23 mouse cellular contexts compared by ENCODE assay signal in the genomic region with DNA sequence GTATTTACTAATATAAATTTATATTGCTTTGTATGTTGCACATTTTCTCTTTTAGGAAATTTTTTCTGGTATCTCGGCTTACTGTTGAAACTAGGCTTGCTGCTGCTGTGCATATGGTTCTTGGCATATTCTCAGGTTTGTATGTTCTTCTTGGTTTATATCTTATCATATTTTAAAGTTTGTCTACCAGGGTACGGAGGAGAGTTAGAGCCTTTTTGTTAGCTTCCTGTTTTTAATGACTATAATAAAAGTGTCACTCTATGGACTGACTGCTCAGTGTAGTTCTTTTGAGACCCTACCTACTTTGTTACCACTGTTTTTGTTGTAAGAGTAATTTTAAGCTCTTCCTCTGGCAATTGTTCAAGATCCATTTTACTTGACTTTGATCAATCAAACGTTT. TPM values are rescaled to one million over a fixed set of nuclear protein-coding genes. Genes with fewer than 3 reads are reported as not detected.
A peak's percentile ranks its signal among the peaks of the same experiment; 100 is the strongest.
DNase-seq lines count a peak whose midpoint lies in the region; ATAC-seq and TF ChIP-seq lines count a peak whose summit lies in the region.
"Had no signal": no experiment of that assay in that cellular context is flagged by ENCODE, and none has a peak within 500 bp of the region (broad histone marks: within the 10 kb centered on the region; RNA-seq: fewer than 3 reads in every experiment).

No protein-coding gene starts in this region.

- TF ChIP-seq EP300 in MEL (IDR thresholded peaks at IDR 0.05; ENCODE audit: low read depth in 1 of 2, low read length in 2 of 2) = peak; percentile 20 to 55; a peak in 2 of 4 replicates

- no peaks in the 10 kb centered on the region for H3K4me1 ChIP-seq in kidney, postnatal 0 days (replicated peaks; ENCODE audit: insufficient read depth, low read length)
- peaks cover 3 to 8% of the 10 kb centered on the region in 2 experiments; a peak in 1 of 4 replicates for H3K4me1 ChIP-seq in MEL (ENCODE audit: control insufficient read depth in 1 of 2, insufficient read depth in 2 of 2, low read length in 2 of 2)

- no peaks in the 10 kb centered on the region for H3K9me3 ChIP-seq in kidney, postnatal 0 days (replicated peaks; ENCODE audit: low read length)
- no peaks in the 10 kb centered on the region for H3K9me3 ChIP-seq in MEL (replicated peaks; ENCODE audit: insufficient read depth, low read length)
- H3K9me3 ChIP-seq: G1E had no signal

- peak; percentile 51 for DNase-seq in kidney, postnatal 0 days (ENCODE audit: low spot score)
- DNase-seq in kidney, adult 18-20 months = no peak
- peak; percentile 65 for DNase-seq in MEL (ENCODE audit: low read depth, low spot score)
- peak; percentile 9 for DNase-seq in brain, embryonic 14.5 days (ENCODE audit: low read depth)
- no peak for DNase-seq in spleen, postnatal 36 days (ENCODE audit: low spot score in 2 of 2)
- DNase-seq in right cerebral cortex, adult 2 months (ENCODE audit: low spot score in 2 of 2) = no peak
- DNase-seq: adrenal gland, adult 2 months; adrenal gland, adult 8-10 months; adrenal gland, postnatal 10 days; adrenal gland, postnatal 14 days; adrenal gland, postnatal 25 days; adrenal gland, postnatal 36 days; B cell, adult 2 months; cerebellum, adult 11 months; cerebellum, adult 11-12 months; cerebellum, adult 18-20 months; cerebellum, adult 2 months; cerebellum, adult 8-10 months had no signal

- no peak overlapping the region for H3K9ac ChIP-seq in kidney, postnatal 0 days (ENCODE audit: low read depth, low read length)
- H3K9ac ChIP-seq in MEL (ENCODE audit: control insufficient read depth, low read depth, low read length, poor library complexity, severe bottlenecking) = no peak overlapping the region

- 27% methylated on average over 3 of the region's 3 CpGs for WGBS in kidney, postnatal 0 days

- H3K4me2 ChIP-seq in kidney, postnatal 0 days (ENCODE audit: low read length) = no peak overlapping the region

- no peak for ATAC-seq in kidney, postnatal 0 days (replicated peaks; ENCODE audit: low FRiP score, low read depth)
- ATAC-seq: activated CD4-positive, CD25-positive, alpha-beta regulatory T cell, adult 4 months; CD4-positive, CD25-positive, alpha-beta regulatory T cell, adult 4 months; Patski had no signal

- no peaks in the 10 kb centered on the region for H3K36me3 ChIP-seq in kidney, postnatal 0 days (ENCODE audit: insufficient read depth, low read length)
- H3K36me3 ChIP-seq in MEL (ENCODE audit: control insufficient read depth in 1 of 2, insufficient read depth in 2 of 2, low read length in 2 of 2) = peaks cover 0 to 15% of the 10 kb centered on the region in 2 experiments; a peak in 2 of 4 replicates

- no peak for TF ChIP-seq RAD21 in MEL (IDR thresholded peaks at IDR 0.05; ENCODE audit: low read depth, low read length)

- no peaks in the 10 kb centered on the region for H3K27me3 ChIP-seq in kidney, postnatal 0 days (ENCODE audit: insufficient read depth, low read length)
- no peaks in the 10 kb centered on the region for H3K27me3 ChIP-seq in MEL (ENCODE audit: control insufficient read depth in 1 of 2, insufficient read depth in 2 of 2, low read length in 2 of 2)
- H3K27me3 ChIP-seq: CH12.LX, Patski had no signal

- TF ChIP-seq POLR2A in MEL (IDR thresholded peaks at IDR 0.05; ENCODE audit: control insufficient read depth in 1 of 2, insufficient read depth in 1 of 2, low read depth in 1 of 2, low read length in 2 of 2, poor library complexity in 1 of 2) = no peak
- no peak for TF ChIP-seq POLR2A in brain, embryonic 14.5 days (IDR thresholded peaks at IDR 0.05; ENCODE audit: borderline replicate concordance, extremely low read depth, insufficient read depth, insufficient read length, poor library complexity, severe bottlenecking)

- H3K4me3 ChIP-seq in kidney, postnatal 0 days (replicated peaks; ENCODE audit: low read depth, low read length) = no peak overlapping the region
- no peak overlapping the region for H3K4me3 ChIP-seq in MEL (ENCODE audit: control insufficient read depth in 1 of 2, insufficient read depth in 1 of 2, low read depth in 2 of 2, low read length in 2 of 2)

- no peak overlapping the region for H3K27ac ChIP-seq in kidney, postnatal 0 days
- H3K27ac ChIP-seq in MEL (ENCODE audit: control insufficient read depth, low read depth, low read length) = no peak overlapping the region

- no peak for TF ChIP-seq CTCF in kidney, postnatal 0 days (IDR thresholded peaks at IDR 0.05; ENCODE audit: low read depth)
- TF ChIP-seq CTCF in MEL (IDR thresholded peaks at IDR 0.05 in 2 of 3, conservative IDR thresholded peaks at IDR 0.05 in 1 of 3; ENCODE audit: control insufficient read depth in 1 of 3, insufficient read depth in 1 of 3, low read depth in 2 of 3, low read length in 3 of 3, poor library complexity in 1 of 3, severe bottlenecking in 1 of 3) = no peak
- no peak for TF ChIP-seq CTCF in brain, embryonic 14.5 days (IDR thresholded peaks at IDR 0.05; ENCODE audit: borderline replicate concordance, extremely low read depth, insufficient read depth, insufficient read length)

- H3K79me2 ChIP-seq in MEL (ENCODE audit: control insufficient read depth, insufficient read depth, low read length, poor library complexity) = no peaks in the 10 kb centered on the region

TF ChIP-seq in MEL, 35 proteins besides CTCF, POLR2A, EP300 and RAD21:
- TF ChIP-seq TCF12 (IDR thresholded peaks at IDR 0.05; ENCODE audit: low read depth, low read length) (0 out of 2 replicates have a peak, but pooled peaks have one; percentile 13), ZC3H11A (IDR thresholded peaks at IDR 0.05; ENCODE audit: low read depth, low read length) (no peak)
TF ChIP-seq in MEL: peak in this region for 1.

RNA-seq across cellular contexts. Expression of gene Casd1, which starts 30.8 kb away (rescaled TPM):
- polyA plus RNA-seq in kidney, postnatal 0 days (2015; fragmentation: Nextera tagmentation; extraction: Ambion mirVana) = 26.7 and 27.4 TPM in 2 replicates
- total RNA-seq in MEL (2012; rRNA removed) = 11.0 and 12.3 TPM in 2 replicates
- polyA plus RNA-seq in MEL (2012; ENCODE audit: insufficient read depth in 1 of 2, insufficient read length in 2 of 2, low read depth in 1 of 2, low replicate concordance in 2 of 2, missing spikeins in 1 of 2) = 10 to 100 TPM in 1 of 2 experiments, not detected in 1; 12.6 TPM
- polyA plus RNA-seq in brain, embryonic 14.5 days (2012; rRNA removed) = 46.6 and 51.4 TPM in 2 replicates

Comparison
In these comparisons a context has a peak if more than half of its experiments do, and no peak if none do; other contexts are left out.
1. DNase-seq: peak in kidney, postnatal 0 days (single experiment), MEL (single experiment) and brain, embryonic 14.5 days (single experiment); none in kidney, adult 18-20 months (single experiment), spleen, postnatal 36 days (0 of 2) and right cerebral cortex, adult 2 months (0 of 2).